Mouse (Mus musculus) midbrain, embryonic 13.5 days (tissue): ENCODE results near the gene Dctn2. TPM values are rescaled to one million over a fixed set of nuclear protein-coding genes. Genes with fewer than 3 reads are reported as not detected.

Experiments
- ATAC-seq: fragments of 200-750 bp; cut with Nextera tagmentation; 2 replicates; pipeline ENCODE4 v1.8.0; 2017; ENCODE audit warnings: mild to moderate bottlenecking, moderate TSS enrichment, moderate library complexity
- H3K27ac ChIP-seq: fragments of 300-500 bp; sonication (generic); 2 replicates; pipeline ENCODE4 v1.5.1; 2015; ENCODE audit warnings: inconsistent platforms, mild to moderate bottlenecking, moderate library complexity
- H3K27me3 ChIP-seq: fragments of 300-500 bp; sonication (generic); 2 replicates; pipeline ENCODE4 v1.6.1; 2015; ENCODE audit warnings: mild to moderate bottlenecking, inconsistent platforms
- H3K36me3 ChIP-seq: fragments of 300-500 bp; sonication (generic); 2 replicates; pipeline ENCODE4 v1.6.1; 2015; ENCODE audit warnings: mild to moderate bottlenecking, inconsistent platforms
- H3K4me1 ChIP-seq: fragments of 300-500 bp; sonication (generic); replicated peaks from 2 replicates; pipeline ENCODE4 v1.6.1; 2015; ENCODE audit warnings: inconsistent platforms
- H3K4me2 ChIP-seq: fragments of 300-500 bp; sonication (generic); replicated peaks from 2 replicates; pipeline ENCODE4 v1.6.1; 2015; ENCODE audit warnings: moderate library complexity, mild to moderate bottlenecking, inconsistent platforms
- H3K4me3 ChIP-seq: fragments of 300-500 bp; sonication (generic); replicated peaks from 2 replicates; pipeline ENCODE4 v1.5.1; 2015; ENCODE audit warnings: mild to moderate bottlenecking, inconsistent platforms
- H3K9ac ChIP-seq: fragments of 300-500 bp; sonication (generic); replicated peaks from 2 replicates; pipeline ENCODE4 v1.6.1; 2015; ENCODE audit warnings: mild to moderate bottlenecking, inconsistent platforms
- H3K9me3 ChIP-seq: fragments of 300-500 bp; sonication (generic); 2 replicates; pipeline ENCODE4 v1.6.1; 2016; ENCODE audit warnings: mild to moderate bottlenecking, inconsistent platforms
- WGBS: fragments of 180-500 bp; shearing (Covaris S2); methylation state at CpG from one replicate; pipeline ENCODE4 v1.1.7; 2015; 5-methylcytosine and 5-hydroxymethylcytosine counted together
- polyA plus RNA-seq: library from polyadenylated mRNA; unstranded; fragments of >200 nt; fragmentation: Nextera tagmentation; extraction: Ambion mirVana; gene quantifications from 2 replicates; pipeline ENCODE4 v1.2.1, GENCODE M21; 2015

The Dctn2 gene
- polyA plus RNA-seq, 1 experiment from 2014 or later, result 310 TPM

DNA sequence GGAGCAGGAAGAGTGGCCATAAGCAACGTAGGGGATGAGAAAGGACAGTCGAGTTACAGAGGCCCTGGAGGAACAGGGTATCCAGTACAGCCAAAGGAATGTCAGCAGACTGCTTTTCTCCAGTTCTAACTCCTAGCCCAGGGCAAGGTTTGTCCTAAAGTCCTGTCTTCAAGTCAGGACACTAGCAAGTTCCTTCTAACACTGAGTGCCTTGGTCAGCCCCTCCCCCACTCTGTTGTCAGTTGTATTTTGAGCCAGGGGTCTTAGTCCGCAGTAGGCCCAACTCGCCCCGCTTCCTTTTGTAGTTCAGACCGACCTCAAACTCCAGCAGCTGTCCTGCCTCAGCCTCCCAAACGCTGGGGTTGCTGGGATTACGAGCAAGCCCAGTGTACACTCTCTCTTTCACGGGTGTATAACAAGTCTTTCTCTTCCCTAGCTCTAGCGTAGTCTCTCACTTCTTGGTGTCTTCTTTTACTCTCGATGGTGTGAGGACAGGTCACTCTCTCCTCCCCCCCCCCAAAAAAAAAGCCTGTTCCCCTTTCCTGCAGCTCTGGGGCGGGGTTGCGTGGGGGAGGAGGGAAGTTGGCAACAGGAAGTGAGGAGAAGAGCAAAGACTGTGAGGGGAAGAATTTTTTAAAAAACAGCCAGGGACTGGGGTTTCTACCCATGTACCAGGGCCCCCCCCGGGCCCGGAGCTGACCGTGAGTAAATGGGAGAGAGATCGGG is 57.1 kb downstream of the Dctn2 start:
- WGBS, result 79% methylated on average over 17 of the region's 17 CpGs
- Histone ChIP-seq H3K9ac (no peak overlapping the region), H3K27ac (no peak overlapping the region), H3K4me3 (no peak overlapping the region), H3K27me3 (peaks cover 64% of the 10 kb centered on the region), H3K4me2 (no peak overlapping the region), H3K36me3 (no peaks in the 10 kb centered on the region), H3K9me3 (no peaks in the 10 kb centered on the region), H3K4me1 (peaks cover 13% of the 10 kb centered on the region)
- no peak for ATAC-seq

DNA sequence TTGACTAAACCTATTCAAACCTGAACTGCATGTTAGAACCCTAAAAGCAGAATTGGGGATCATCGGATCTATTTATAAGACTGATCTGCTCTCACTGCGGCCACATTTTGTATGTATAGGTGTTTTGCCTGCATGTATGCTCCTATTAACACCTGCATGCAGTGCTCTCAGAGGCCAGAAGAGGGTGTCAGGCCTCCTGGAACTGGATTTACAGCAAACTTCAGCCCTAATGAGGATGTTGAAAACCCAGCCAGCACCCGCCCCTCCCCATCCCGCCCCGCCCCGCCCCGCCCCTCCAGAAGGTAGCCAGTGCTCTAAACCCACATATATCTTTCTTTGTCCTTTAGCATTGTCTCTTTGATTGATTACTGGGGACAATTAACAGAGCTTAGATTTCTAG is 58.3 kb downstream of the Dctn2 start:
- Histone ChIP-seq H3K9me3 (no peaks in the 10 kb centered on the region), H3K36me3 (no peaks in the 10 kb centered on the region), H3K27ac (no peak overlapping the region), H3K4me3 (no peak overlapping the region), H3K9ac (no peak overlapping the region), H3K27me3 (peaks cover 76% of the 10 kb centered on the region), H3K4me2 (no peak overlapping the region), H3K4me1 (peaks cover 13% of the 10 kb centered on the region)
- 12% methylated on average over 7 of the region's 7 CpGs for WGBS
- ATAC-seq, result no peak

DNA sequence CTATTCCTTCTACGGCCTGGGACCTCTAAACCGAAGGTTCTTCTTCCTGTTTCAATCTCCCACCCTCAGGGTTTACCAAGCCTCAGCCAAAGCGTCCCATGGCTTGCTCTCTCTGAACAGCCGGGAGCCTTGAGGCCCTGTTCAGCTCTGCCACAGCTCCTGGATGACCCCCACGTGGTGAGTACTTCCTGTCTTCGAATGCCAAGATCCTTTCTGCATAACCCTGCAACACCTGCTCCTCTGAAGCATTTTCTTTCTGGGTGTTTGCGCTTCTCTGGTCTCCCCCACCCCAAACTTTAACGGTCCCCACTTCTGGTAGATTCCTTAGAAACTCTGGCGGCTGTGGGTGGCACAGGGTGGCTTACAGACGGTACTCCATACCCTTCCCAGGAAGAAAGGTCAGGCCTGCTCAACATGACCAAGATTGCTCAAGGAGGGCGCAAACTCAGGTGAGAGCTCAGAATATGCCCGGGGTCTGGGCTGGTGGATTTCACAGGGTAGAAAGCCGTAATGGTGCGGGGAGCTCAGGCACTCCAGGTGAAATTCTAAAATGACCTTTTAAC is 59.4 kb downstream of the Dctn2 start:
- peaks cover 13% of the 10 kb centered on the region for H3K4me1 ChIP-seq
- ATAC-seq, result no peak
- no peaks in the 10 kb centered on the region for H3K36me3 ChIP-seq
- no peaks in the 10 kb centered on the region for H3K9me3 ChIP-seq
- peak overlapping the region; percentile 56; the same call in 1 of the 2 replicates for H3K4me2 ChIP-seq
- H3K4me3 ChIP-seq, result peak overlapping the region; percentile 34; the same call in 1 of the 2 replicates
- H3K9ac ChIP-seq, result no peak overlapping the region
- peaks cover 87% of the 10 kb centered on the region for H3K27me3 ChIP-seq
- 33% methylated on average over 14 of the region's 14 CpGs for WGBS
- no peak overlapping the region for H3K27ac ChIP-seq

DNA sequence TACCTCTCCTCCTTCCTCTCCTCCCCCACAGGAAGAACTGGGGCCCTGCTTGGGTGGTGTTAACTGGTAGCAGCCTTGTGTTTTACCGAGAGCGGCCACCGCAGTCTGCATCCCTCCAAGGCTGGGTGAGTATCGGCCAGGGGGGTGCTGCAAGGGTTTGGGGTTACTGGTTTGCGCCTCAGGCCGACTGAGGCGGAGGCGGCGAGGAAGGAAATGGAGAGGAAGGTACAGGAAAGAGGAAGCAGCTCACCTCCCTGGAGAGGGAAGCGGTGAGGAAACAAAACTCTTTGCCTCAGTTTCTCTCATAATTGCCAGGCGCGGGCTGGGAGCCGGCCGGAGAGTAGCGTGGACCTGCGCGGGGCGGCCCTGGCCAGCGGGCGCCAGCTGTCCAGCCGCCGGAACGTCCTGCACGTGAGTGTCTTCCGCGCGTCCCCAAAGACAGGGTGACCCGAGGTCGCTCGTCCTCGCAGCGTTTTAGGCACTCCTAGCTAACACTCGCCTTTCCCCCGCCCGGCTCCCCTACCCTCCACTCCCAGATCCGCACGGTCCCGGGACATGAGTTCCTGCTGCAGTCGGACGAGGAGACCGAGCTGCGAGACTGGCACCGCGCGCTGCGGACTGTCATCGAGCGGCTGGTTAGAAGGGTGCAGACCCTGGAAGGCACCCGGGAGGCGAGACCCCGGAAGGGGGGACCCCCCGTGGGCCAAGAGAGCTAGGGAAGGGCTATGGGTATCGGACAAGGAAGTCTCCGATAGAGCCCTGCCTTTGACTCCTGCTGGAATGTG is 60.0 kb downstream of the Dctn2 start:
- 0 out of 2 replicates have a peak, but pooled peaks have one; percentile 38 for ATAC-seq
- Histone ChIP-seq H3K9me3 (no peaks in the 10 kb centered on the region), H3K9ac (peak overlapping the region; percentile 44; the same call in 1 of the 2 replicates), H3K4me1 (peaks cover 13% of the 10 kb centered on the region), H3K27ac (no peak overlapping the region), H3K4me2 (peak overlapping the region; percentile 56), H3K27me3 (peaks cover 90% of the 10 kb centered on the region), H3K4me3 (peak overlapping the region; percentile 34), H3K36me3 (no peaks in the 10 kb centered on the region)
- WGBS, result 1% methylated on average over 53 of the region's 54 CpGs

DNA sequence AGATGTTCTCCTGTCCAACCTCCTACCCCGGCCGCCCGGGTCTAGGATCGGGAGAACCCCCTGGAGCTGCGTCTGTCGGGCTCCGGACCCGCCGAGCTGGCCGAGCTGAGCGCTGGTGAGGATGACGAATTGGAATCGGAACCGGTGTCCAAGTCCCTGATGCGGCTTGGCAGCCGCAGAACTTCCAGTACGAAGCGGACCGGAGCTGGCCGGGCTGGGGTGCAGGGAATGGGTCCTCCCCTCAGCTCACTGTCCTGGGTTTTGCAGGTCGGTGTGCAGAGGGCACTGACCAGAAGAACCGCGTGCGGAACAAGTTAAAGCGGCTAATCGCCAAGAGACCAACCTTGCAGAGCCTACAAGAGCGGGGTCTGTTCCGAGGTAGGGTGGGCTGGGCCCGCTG is 60.7 kb downstream of the Dctn2 start:
- no peaks in the 10 kb centered on the region for H3K9me3 ChIP-seq
- peak overlapping the region; percentile 34 for H3K4me3 ChIP-seq
- WGBS, result 3% methylated on average over 29 of the region's 29 CpGs
- H3K27me3 ChIP-seq, result peaks cover 90% of the 10 kb centered on the region
- ATAC-seq, result no peak
- 0 out of 2 replicates have a peak overlapping the region, but pooled peaks have one; percentile 44 for H3K9ac ChIP-seq
- peak overlapping the region; percentile 56 for H3K4me2 ChIP-seq
- no peaks in the 10 kb centered on the region for H3K36me3 ChIP-seq
- peaks cover 13% of the 10 kb centered on the region for H3K4me1 ChIP-seq
- H3K27ac ChIP-seq, result no peak overlapping the region

DNA sequence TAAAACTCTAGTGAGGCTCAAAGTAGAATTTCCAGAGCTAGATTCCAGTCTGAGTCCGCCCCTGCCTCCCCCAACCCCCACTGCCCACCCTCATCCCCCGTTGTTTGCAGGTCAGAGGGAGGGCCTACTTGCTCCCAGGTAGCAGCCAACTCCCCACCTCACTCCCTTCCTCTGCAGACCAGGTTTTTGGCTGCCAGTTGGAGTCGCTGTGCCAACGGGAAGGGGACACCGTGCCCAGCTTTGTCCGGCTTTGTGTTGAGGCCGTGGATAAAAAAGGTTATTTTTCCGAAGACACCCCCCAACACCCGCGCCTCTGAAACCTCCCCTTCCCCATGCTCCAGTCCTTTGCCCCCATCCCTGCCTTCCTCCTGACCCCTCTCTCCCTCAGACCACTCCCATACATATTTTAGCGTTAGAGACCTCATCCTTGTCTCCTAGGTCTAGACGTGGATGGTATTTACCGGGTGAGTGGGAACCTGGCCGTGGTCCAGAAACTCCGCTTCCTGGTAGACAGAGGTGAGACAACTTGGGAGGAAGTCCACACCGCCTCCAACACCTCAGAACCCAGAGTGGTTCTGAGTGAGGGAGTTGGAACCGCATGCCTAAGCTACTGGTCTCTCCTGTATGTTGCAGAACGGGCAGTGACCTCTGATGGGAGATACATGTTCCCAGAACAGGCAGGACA is 61.4 kb downstream of the Dctn2 start:
- H3K4me2 ChIP-seq, result no peak overlapping the region
- no peak overlapping the region for H3K4me3 ChIP-seq
- no peaks in the 10 kb centered on the region for H3K36me3 ChIP-seq
- no peak overlapping the region for H3K9ac ChIP-seq
- peaks cover 83% of the 10 kb centered on the region for H3K27me3 ChIP-seq
- H3K4me1 ChIP-seq, result peaks cover 13% of the 10 kb centered on the region
- 49% methylated on average over 18 of the region's 18 CpGs for WGBS
- H3K27ac ChIP-seq, result no peak overlapping the region
- ATAC-seq, result no peak
- no peaks in the 10 kb centered on the region for H3K9me3 ChIP-seq

DNA sequence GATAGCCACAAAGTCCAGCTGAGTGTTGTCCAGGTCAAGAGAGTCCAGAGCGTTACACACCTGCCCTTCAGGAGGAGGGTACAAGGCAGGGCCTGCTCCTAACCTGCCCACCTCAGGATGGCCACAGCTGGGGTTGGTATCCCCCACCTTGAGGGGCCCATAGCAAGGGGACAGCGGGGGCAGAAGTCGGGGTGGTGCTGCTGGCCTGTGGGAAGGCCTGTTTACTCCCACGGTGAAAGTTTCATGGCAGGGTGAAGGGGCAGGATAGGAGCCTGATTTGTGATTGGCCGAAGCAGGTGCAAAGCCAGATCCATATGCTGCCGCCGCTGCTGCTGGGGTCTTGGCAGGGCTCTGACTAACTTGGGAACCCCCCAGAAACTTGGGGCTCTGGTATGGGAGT is 64.0 kb downstream of the Dctn2 start:
- 77% methylated on average over 7 of the region's 7 CpGs for WGBS
- H3K9me3 ChIP-seq, result no peaks in the 10 kb centered on the region
- peaks cover 57% of the 10 kb centered on the region for H3K27me3 ChIP-seq
- H3K4me2 ChIP-seq, result no peak overlapping the region
- H3K36me3 ChIP-seq, result no peaks in the 10 kb centered on the region
- ATAC-seq, result no peak
- no peak overlapping the region for H3K27ac ChIP-seq
- H3K4me3 ChIP-seq, result no peak overlapping the region
- H3K9ac ChIP-seq, result no peak overlapping the region
- peaks cover 13% of the 10 kb centered on the region for H3K4me1 ChIP-seq

Other genes starting within 250 kb of the Dctn2 start
- 63.5 and 63.9 TPM in 2 replicates for gene Tsfm, start 235.5 kb upstream of the Dctn2 start, polyA plus RNA-seq
- 21.1 and 22.0 TPM in 2 replicates for gene Mettl1, start 225.0 kb upstream of the Dctn2 start, polyA plus RNA-seq
- 0.11 and 0.18 TPM in 2 replicates for gene Eef1akmt3, start 224.9 kb upstream of the Dctn2 start, polyA plus RNA-seq
- gene Cyp27b1, start 218.1 kb upstream of the Dctn2 start, polyA plus RNA-seq, result 0.08 and 0.14 TPM in 2 replicates
- 5.6 and 6.4 TPM in 2 replicates for gene March9, start 206.2 kb upstream of the Dctn2 start, polyA plus RNA-seq
- gene Cdk4, start 202.8 kb upstream of the Dctn2 start, polyA plus RNA-seq, result 1,636 and 1,639 TPM in 2 replicates
- 136 and 138 TPM in 2 replicates for gene Tspan31, start 196.1 kb upstream of the Dctn2 start, polyA plus RNA-seq
- 2.8 and 3.3 TPM in 2 replicates for gene Agap2, start 191.1 kb upstream of the Dctn2 start, polyA plus RNA-seq
- gene Os9, start 145.2 kb upstream of the Dctn2 start, polyA plus RNA-seq, result 134 and 138 TPM in 2 replicates
- 28.8 and 30.2 TPM in 2 replicates for gene B4galnt1, start 101.1 kb upstream of the Dctn2 start, polyA plus RNA-seq
- gene Slc26a10, start 85.7 kb upstream of the Dctn2 start, polyA plus RNA-seq, result 0.86 and 1.0 TPM in 2 replicates
- 20.2 and 24.5 TPM in 2 replicates for gene Arhgef25, start 76.3 kb upstream of the Dctn2 start, polyA plus RNA-seq
- gene Dtx3, start 70.6 kb upstream of the Dctn2 start, polyA plus RNA-seq, result 195 and 234 TPM in 2 replicates
- gene Pip4k2c, start 54.8 kb upstream of the Dctn2 start, polyA plus RNA-seq, result 16.9 and 17.3 TPM in 2 replicates
- 73.0 and 76.7 TPM in 2 replicates for gene Kif5a, start 3.0 kb upstream of the Dctn2 start, polyA plus RNA-seq
- gene Mbd6, start 22.6 kb downstream of the Dctn2 start, polyA plus RNA-seq, result 16.0 and 16.5 TPM in 2 replicates
- 122 and 127 TPM in 2 replicates for gene Mars, start 45.4 kb downstream of the Dctn2 start, polyA plus RNA-seq
- gene Arhgap9, start 55.6 kb downstream of the Dctn2 start, polyA plus RNA-seq, result 0.77 and 1.4 TPM in 2 replicates
- gene Gli1, start 75.6 kb downstream of the Dctn2 start, polyA plus RNA-seq, result 1.3 and 1.5 TPM in 2 replicates
- gene Inhbe, start 88.0 kb downstream of the Dctn2 start, polyA plus RNA-seq, result 0.04 TPM in 1 of 2 replicates, not detected in the other
- not detected in 2 replicates for gene Inhbc, start 104.1 kb downstream of the Dctn2 start, polyA plus RNA-seq
- gene R3hdm2, start 114.0 kb downstream of the Dctn2 start, polyA plus RNA-seq, result 35.0 and 36.1 TPM in 2 replicates
- gene Stac3, start 235.3 kb downstream of the Dctn2 start, polyA plus RNA-seq, result 1.6 and 2.3 TPM in 2 replicates
- gene Ndufa4l2, start 248.6 kb downstream of the Dctn2 start, polyA plus RNA-seq, result 11.5 and 13.8 TPM in 2 replicates